Mouse (Mus musculus) lung, postnatal 25 days (tissue): ENCODE results near the gene Atpaf2.

Source experiments
- DNase-seq: peaks from one replicate; pipeline ENCODE4 v3.0.0; 2022; ENCODE audit warnings: low spot score

The Atpaf2 gene

GRCm38 (mm10) chr11:60396546-60396945, 21.7 kb downstream of the Atpaf2 start:
- DNase-seq = peak; percentile 8

DNA sequence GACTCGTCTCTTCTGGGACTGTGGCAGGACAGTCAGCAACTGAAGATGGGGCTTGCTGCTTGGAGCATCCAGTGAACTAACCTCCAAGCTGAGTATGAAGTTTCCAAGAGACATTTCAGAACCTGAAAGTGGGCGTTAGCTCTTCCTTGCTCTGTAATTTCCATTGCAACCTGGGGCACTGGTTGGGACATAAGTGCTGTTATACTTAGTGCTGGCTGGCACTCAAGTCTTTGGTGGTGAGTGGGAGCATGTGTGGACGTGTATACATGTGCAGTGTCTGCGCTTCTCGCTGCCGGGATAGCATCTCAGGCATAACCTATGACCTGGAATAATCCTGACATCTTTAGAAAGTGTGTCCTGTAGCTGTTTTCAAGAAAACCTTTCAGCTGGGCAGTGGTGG, 26.9 kb downstream of the Atpaf2 start:
- no peak for DNase-seq

- DNase-seq = no peak
Measured at GRCm38 (mm10) chr11:60387944-60388343, 30.3 kb downstream of the Atpaf2 start.

- DNase-seq = no peak
Measured at GRCm38 (mm10) chr11:60385946-60386345, 32.3 kb downstream of the Atpaf2 start.

DNA sequence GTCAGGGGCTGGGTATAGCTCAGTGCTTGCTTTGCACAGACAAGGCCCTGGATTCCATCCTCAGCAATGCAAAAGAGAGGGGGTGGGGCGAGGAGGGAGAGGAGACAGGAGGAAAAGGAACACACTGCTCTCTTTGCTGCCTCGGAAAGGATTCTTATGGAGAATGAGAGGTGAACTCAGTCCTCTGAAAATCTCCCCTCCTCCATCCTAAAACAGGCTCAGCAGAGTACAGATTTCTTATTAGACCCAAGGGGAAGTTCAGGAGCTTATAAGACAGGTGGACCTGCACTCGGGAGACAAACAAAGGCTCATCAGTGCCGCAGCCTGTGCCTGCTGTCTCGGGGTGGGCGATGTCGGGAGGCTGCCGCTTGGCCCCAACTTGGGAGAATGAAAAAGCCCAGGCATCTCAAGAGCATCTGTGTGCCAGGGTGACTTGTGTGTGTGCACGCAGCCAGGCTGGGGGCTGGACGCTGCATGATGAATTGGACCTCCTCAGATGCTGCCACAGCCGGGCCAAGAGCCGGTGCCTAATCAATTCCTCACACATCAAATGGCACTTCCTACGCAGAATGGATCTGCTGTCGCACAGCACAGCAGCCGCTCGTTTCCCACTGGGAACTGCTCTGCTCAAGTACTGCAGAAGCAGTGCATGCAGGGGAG, 33.4 kb downstream of the Atpaf2 start:
- DNase-seq = no peak

DNA sequence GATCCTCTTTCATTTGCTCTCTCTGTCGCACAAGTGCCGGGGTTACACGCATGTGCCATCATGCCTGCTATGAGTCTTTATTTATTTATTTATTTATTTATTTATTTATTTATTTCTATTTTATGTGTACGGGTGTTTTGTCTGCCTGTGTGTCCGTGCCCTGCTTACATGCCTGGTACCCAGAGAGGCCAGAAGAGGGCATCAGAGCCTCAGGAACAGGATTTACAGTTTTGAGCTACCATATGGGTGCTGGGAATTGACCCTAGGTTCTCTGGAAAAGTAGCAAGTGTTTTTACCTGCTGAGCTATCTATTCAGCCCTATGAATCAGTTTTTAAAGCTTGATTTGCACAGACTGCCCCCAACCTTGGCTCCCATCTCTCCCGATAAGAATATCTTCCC, 34.7 kb downstream of the Atpaf2 start:
- DNase-seq = no peak

- DNase-seq = no peak
Measured at GRCm38 (mm10) chr11:60374481-60374880, 43.8 kb downstream of the Atpaf2 start.

GRCm38 (mm10) chr11:60370431-60370830, 47.8 kb downstream of the Atpaf2 start:
- DNase-seq = no peak

- no peak for DNase-seq
Measured at GRCm38 (mm10) chr11:60369448-60369847, 48.8 kb downstream of the Atpaf2 start.

- DNase-seq = no peak
Measured at GRCm38 (mm10) chr11:60368909-60369308, 49.3 kb downstream of the Atpaf2 start.

DNA sequence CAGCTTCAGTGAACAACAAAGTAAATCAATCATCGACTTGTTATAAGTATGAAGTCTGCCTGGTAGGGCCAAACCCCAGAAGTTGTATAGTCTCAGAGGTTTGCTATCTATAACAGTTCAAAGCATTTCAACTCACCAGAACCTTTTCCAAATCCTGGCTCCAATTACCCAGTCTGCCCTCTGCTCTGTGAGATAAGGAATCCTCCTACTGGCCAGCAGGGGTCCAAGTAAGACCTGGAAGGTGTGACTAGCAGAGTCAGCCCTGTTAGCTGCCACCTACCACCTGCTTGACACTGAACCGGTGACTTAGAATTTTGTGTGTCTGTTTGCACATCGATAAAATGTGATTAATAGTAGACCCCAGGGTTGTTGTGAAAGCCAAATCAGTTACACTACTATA, 51.0 kb downstream of the Atpaf2 start:
- no peak for DNase-seq

DNA sequence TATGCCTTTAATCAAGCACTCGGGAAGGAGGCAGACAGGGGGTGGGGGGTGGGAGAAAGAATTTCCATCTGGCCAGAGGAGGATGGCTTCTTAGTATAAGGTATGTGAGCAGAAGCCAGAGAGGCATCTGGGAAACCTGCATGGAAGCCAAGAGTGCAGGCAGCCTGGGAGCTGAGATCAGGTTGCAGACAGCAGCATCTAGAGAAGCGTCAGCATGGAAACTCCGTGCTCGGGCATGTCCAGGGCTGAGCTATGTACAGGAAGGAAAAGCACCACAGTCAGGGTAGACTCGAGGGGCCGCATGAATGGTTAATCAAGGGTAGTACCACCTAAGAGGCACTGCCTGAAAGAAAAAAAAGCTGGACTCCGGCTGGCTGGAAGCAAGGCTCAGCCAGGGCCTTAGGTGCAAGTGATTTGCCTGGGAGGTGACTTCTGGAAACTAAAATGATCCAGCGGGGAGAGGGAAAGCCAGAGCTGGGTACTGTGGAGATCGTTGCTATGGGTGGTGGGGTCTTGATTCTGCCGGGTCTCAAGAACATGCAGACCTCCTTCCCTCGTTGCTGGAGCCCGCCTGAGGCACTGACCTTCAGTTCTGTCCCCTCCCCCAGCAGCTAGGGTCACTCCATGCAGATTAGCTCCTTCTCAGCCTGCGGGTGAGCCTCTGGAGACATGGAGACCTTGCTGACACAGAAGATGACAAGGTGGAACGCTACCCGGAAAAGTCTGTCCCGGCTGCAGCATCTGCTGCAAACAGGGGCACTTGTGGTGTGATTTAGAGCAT, 51.8 kb downstream of the Atpaf2 start:
- no peak for DNase-seq

DNA sequence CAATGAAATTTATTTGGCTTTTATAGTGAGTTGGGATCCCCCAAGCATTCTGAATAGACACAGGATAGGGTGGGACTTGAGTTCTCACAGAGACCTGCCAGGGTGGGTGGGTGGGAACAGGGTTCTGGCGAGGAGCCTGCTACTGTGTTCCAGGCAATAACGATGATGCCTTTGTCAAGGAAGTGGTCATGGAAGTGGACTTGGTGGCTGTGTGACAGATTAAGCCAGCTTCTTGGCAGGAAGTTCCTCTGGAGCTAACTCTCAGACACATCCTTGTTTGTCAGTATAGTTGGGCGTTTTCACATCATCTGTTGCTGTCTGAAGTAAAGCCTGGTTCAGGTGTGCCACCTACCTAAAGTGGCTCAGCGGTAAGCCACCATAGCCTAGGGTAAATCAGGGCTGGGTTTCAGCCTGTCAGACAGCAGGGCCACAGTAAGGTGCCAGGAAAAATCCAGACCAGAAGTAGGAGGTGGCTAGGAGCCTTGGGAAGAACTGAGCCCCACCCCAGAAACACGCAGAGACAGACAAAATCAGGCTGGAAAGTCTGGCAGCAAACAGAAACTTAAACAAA, 57.5 kb downstream of the Atpaf2 start:
- DNase-seq = peak; percentile 56

DNA sequence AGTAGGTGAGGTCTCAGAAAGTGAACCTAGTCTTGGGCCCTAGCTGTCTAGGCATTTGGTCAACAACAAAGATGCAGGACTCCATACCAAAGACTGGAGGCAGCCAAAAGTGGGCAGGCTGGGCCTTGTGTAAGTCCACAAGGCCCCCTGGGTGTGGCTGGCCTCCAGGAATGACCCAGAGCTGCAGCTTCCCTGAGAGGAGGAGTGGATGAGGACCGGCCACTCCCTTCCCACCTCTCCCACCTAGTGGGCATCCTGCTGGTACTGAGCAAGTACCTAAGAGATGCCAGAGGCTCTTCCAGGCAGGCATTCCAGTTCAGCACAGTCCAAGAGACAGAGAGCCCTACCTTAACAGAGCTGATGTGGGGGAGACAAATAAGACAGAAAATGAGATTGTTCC, 58.3 kb downstream of the Atpaf2 start:
- DNase-seq = no peak

DNA sequence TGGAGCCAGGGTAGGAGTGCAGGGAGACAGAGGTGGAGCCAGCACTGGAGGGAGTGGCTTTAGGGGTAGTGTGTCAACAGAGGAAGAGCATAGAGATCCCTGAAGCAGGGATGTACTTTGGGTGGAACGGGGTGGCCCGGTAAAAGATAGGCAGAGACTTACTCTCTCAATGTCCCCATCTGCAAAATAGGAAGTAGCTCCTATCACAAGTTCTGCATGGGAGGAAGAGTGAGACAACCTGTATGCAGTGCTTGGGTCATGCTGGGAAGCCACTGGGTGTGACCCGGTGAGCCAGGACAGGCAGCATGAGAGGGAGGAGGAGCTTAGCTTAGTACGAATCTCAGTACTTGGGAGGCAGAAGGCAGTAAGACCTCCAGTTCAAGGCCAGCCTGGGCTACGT, 59.1 kb downstream of the Atpaf2 start:
- no peak for DNase-seq

GRCm38 (mm10) chr11:60358548-60358947, 59.7 kb downstream of the Atpaf2 start:
- no peak for DNase-seq

GRCm38 (mm10) chr11:60357116-60357515, 61.1 kb downstream of the Atpaf2 start:
- no peak for DNase-seq

- DNase-seq = no peak
Measured at GRCm38 (mm10) chr11:60355952-60356351, 62.3 kb downstream of the Atpaf2 start.

DNA sequence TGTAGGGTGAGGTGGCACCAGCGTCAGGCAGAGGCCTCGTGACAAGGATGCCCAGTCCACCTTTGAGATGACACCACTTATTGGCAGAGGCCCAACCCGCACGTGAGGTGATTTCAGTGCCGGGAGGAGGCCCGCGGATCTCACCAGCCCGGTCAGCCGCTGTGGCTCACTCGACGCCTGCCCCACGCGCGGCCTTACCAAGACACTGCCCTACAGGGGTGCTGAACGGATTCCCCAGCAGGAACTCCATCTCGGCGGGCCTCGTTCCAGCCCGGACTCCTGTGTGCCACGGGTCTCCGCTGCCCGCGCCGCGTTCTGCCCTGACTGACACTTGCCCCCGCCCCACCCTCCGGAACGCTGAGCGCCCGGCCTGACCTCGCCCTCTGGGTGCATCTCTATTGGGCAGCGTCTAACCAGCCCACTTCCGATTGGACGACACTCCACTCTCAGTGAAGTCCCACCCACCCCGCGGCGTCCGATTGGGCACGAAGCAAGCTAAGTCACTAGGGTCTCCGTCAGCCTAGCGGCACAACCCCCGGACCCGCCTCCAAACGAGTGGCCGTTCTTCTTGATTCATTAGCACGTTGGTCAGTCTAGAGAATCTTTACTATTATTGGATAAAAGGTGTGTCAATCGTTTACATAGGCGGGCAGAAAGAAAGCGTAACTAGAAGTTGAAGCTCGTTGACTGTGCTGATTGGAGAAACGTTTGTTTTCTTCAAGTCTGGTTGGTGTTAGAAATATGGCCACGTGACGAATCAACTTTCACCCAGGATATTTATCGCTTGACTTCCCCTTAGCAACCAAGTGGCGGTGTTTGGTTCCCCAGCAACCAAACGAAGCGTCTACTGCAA, 65.5 kb downstream of the Atpaf2 start, which contains the start of the genes Tom1l2 and Drc3:
Tom1l2 (minus strand) TSS at position 347 of the 853 bp plus-strand sequence.
Drc3 (plus strand) TSS at position 771 of the 853 bp plus-strand sequence.
- DNase-seq = peak; percentile 100

DNA sequence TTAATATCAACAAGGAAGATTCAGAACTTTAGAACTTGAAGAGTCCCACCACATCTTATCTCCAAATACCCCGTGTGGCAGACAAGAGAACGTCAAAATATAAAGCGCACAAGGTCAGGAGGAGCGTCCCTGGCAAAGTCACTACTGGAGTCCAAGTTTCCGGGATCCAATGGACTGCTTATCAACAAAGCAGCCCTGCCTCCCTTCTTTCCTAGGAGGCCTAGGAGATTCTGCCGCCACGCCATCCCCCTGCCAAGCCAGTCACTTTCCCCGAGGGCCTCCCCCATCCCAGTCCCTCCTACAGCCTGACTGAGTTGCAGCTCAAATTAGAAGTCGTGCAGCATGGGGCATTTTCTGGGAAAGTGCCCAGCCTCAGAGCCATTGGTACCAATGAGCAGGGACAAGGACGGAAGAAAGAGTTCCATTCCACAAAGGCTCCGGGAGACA, 66.3 kb downstream of the Atpaf2 start:
- no peak for DNase-seq

DNA sequence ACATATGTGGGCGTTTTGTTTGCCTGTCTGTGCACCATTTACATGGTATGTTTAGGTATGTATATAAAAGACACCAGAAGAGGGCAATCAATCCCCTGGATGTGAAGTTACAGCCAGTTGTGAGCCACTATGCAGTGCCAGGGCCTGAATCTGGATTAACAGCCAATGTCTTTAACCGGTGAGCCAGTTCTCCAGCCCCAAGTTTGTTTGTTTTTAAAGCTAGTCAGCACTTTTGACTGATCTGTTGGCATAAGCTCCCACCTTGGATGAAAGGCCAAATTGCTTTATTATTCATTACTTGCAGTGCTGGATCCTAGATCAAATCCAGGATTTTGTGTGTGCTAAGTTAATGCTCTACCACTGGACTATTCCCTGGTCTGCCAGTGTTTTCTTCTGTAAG, 66.9 kb downstream of the Atpaf2 start:
- no peak for DNase-seq
